Mouse (Mus musculus) ovary, adult 18-20 months (tissue): Measurements from ENCODE around the gene Fmnl2.

ENCODE experiments used
- DNase-seq: peaks from one replicate; pipeline ENCODE4 v3.0.0; 2022; ENCODE audit warnings: low spot score, mixed read lengths

The Fmnl2 gene

DNA sequence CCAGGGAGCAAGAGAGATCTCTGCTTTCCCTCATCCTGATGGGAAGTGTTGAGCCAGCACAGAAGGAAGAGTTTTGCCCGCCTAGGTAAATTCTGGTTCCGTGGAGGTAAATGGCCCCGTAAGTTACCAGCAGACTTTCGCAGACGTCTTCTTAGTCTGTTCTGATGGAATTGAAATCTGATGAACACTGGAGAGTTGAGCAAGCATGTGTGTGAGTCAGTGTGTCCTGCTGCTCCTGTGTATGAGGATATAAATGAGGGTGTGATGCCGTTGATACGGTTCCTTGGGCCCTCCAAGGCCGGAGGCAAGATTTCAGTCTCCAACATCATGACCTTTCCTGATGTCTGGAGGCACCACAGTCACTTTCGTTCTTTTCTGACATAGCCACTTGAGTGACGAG lies 98.2 kb downstream of the Fmnl2 start:
- DNase-seq: no peak

DNA sequence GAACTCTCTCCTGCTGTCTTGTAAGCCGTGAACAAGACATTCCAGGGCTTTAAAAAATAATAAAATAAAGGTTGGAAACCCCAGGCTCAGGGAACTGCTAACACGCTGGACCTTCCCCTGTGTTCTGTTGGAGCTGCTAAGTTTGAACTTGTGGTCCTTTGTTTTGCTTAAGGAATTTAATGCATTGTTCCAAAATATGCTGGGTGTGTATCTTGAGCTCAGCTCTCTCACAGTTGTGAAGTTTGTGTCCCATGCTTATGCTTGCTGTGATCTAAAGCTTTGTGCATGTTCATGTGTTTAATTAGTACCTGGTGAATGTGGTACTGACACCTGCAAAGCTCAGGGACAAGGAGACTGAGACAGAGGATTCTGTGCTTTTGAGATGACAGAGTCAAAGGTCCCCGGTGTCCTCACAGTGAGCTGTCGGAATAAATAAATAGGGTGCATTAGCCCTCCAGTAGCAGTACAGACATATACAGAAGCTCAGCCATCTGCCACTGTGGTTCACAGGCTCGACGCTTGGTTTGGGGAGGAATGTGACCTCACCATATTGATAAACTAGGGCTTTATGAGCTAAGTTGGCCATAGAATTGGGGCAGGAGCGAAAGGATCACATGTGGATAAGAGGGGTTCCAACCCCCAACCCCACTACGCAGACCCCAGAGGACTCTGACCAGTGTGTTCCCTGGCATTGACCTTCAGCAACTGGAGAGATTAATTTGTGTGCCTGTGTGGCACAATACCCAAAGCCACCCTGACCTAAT lies 100.3 kb downstream of the Fmnl2 start:
- no peak for DNase-seq

DNA sequence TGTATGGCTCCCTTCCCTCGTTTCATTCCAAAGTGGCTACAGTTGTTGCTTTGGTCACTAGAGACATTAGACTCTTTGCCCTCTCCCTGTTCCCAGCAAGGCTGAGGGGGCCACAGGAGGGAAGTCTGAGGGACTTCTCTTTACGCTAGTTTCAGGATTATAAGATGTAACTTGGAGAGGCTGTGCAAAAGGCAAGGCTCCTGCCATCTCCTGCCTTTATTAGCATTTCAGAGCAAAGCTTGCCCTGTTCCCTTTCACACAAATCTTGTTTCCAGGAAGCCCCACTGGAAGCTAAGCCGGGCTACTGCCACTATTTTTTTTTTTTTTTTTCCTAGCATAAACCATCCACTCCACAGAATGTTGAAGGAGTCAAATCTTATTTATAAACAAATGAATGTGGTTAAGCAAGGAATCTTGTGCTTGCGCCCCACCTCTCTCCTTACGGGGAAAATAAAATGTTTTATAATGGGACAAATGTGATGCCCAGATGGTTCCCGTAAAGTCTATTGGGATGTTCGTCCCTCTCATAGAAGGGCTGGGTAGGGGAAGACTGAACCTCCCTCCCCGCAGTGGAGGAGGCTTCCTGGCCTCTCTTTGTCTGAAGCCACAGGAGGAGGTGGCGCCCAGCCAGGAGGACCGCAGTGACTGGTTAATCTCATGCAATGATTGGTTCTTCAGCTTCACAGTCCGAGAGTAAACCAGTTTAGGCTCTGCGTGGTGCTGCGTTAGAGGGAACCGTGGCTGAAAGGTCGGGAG lies 101.1 kb downstream of the Fmnl2 start:
- peak; percentile 77 for DNase-seq

DNA sequence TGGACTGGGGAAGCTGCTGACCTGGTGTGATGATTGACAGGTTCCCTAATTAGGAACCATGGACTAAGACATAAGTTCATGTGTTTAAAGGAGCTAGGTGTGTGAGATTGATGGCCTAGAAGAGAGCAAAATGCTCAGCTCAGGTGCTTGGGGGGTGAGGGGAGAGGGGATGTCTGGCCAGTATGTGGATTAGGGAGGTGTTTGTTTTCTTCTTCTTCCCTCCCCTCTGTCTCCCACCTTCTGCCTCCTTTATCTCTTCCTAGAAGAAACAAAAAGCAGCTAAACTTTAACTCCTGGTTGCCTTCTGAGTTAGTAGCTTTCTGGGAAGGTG lies 101.6 kb downstream of the Fmnl2 start:
- no peak for DNase-seq

DNA sequence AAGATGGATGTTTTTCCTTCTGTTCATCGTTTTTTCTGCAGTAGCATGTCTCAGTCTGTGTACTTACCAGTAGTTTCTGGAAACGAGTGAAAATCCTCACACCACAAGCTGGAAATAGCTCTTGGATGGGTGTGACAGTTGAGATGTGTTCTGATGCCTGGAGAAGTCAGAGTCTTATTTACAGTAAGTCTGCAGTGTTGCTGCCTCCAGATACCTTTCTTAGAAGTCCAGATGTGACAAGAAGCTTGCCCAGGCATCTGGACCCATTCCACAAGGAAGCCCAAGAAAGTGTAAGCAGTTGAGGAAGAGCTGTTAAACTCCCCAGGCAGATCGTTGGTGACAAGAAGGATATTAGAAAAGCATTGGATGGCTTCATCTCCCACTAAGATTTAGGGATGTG lies 102.3 kb downstream of the Fmnl2 start:
- DNase-seq: no peak

DNA sequence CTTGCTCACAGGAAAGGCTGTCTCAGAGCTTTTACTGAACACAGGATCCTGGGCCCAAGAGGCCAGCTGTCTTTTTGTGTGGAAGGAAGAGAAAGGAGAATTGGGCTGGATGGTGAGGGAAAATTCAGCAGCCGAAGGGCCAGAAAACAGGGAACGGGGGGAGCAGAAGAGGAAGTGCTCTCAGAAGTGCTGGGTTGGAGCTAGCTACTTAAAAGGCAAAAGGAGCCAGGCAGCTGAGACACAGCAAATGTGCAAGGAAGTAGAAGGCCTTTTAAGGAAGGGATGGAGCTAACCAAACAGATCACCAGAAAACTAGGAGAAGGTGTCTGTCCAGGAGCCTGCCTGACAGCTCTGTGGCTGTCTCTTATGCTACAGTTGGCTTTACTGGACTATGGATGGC lies 103.0 kb downstream of the Fmnl2 start:
- DNase-seq: no peak

DNA sequence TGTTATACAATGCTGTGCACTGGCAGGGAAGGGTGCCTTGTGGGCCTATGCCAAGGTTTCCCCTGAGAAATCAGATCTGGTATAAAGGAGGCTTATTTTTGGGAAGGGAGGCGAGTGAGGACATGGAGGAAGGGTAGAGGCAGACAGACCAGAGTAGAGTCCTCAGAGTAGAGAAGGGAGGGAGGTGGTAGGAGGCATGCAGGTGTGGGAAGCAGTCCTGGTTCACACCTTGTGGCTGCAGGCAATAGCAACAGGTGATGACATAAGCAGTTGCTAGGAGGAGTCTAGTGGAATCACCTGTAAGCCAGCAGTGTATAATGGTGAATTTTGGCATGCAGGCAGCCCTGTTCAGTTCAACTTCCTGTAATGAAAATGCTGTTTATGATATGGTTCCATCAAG lies 105.8 kb downstream of the Fmnl2 start:
- DNase-seq: no peak

DNA sequence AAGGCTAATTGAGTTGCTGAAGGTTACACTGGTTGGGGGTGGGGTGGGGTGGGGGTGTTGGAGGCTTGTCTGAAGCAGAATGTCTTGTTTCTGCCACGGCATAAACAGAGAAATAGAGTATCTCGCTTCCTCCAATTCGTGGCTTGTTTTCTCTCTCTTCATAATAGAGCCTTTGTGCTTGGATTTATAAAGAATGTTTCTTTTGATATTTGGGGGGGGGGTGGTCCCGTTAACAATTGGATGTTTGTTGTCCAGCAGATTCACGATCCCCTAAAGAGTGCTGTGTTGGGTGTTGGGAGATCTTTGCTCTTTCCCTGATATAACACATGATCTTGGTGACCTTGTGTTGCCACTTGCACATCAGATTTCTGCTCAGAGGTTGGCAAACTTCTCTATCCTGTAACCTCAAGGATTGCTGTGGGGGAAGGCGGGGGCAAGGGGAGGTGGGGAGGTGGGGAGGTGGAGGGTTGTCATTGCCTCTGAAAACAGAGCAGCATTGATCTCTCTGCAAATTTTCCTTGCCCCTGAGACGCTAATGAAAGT lies 106.8 kb downstream of the Fmnl2 start:
- no peak for DNase-seq

DNA sequence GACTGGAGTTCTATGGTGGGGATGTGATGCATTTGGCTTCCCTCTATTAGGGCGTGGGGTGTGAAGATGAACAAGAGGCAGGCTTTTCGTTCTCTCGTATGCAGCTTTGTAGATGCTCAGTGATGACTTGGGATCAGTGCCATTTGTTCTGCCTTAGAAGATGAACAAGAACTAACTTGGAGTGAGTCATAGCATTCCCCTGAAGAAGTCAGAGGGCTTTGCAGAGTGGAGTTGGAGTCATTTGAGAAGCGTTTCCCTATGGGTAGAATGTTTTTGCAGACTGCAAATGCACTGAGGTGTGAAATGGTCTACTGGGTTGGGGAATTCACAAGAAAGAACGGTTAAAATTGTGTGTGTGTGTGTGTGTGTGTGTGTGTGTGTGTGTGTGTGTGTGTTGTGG lies 108.6 kb downstream of the Fmnl2 start:
- no peak for DNase-seq

DNA sequence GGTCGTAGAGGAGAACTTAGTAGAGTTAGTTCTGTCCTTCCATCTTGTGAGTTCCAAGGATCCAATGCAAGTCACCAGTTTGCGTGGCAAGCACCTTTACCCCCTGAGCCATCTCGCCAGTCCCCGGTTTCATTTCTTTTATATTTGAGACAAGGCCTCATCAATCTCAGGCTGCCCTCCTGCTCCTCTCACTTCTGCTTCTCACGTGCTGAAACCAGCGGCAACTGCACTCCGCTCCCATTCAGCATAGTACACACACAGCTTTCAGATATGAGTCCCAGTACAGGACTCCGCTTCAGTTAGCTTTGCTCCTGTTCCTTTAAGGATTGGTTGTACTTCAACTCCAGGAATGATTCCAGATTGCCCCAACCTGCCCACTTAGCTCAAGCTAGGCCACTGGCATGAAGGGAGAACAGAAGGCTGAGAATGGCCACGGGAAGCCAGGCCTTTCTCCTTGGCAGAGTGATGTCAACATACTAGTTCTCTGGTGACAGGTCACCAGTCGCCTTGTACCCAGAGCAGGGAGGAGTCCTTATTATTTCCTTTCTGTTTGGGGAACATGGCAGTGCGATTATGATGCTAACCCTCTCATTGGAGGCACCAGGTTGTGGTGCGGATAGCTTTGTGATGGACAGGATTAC lies 109.3 kb downstream of the Fmnl2 start:
- DNase-seq: no peak

DNA sequence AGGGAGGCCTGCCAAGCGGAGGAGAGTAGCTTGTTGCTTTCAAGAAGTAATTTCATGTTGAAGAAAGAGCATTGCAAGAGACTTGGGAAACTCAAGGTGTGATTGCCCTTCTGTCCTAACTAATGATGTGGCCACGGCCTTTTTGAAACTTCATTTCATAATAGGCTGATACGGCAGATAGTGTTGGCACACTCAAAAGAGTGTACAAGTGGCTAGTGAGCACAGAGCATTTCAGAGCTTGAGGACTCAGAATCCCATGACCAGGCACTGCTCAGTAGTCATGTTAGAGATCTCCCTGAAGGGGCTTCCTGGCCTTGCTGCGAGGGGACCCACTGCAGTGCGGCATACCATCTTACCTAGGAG lies 109.8 kb downstream of the Fmnl2 start:
- no peak for DNase-seq

DNA sequence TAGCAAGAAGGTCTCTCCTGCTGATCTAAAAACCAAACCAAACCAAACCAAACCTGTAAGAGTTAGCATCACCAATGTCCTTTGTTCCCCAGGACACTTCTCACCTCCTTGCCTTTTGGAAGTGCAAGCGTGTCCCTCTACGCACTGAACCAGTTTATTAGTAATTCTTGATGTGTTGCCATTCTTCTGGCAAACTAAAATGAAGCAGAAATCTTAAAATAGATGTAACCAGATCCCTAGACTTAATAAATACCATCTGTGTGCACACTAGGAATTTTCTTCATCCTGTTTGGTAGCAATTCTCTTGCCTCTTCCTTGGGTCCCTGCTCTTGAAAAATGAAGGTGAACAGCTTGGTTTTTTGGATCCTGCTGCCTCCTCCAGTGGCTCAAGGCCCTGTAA lies 111.2 kb downstream of the Fmnl2 start:
- DNase-seq: no peak

DNA sequence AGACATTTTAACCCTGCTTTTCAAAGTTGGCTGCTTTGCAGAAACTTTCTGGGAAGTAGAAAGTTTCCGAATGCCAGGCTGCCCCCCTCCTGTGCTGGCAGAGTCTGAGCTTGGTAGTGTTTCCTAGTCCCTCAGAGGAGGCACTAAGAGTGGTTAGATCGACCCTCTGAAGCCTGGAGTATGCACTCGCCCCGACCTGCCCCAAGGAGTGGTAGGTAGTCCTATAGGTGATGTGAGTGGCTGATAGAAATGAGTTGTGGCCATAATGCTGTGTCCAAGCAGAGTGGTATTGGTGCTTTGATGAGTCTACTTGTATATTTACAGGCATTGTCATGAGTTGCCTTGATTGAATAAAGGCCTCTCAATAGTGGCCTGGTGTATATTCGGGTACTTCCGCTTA lies 116.4 kb downstream of the Fmnl2 start:
- no peak for DNase-seq

DNA sequence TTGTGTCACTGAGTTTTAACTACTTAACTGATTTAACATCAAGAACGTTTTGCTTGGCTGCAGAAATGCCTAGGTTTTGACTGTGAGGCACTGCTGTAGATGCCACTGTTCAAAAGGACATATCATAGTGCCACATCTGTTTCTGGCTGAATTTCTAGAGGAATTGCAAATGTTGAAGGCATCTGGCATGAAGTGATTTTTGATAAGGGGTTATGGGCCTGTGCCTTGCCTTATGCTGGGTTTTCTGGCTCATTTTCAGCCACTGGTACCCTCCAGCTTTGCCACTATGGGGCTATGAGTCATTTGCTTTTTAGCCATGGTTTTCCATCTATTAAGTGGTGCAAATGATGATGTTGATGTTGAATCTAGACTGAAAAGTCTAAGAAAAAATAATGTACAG lies 117.1 kb downstream of the Fmnl2 start:
- DNase-seq: no peak

DNA sequence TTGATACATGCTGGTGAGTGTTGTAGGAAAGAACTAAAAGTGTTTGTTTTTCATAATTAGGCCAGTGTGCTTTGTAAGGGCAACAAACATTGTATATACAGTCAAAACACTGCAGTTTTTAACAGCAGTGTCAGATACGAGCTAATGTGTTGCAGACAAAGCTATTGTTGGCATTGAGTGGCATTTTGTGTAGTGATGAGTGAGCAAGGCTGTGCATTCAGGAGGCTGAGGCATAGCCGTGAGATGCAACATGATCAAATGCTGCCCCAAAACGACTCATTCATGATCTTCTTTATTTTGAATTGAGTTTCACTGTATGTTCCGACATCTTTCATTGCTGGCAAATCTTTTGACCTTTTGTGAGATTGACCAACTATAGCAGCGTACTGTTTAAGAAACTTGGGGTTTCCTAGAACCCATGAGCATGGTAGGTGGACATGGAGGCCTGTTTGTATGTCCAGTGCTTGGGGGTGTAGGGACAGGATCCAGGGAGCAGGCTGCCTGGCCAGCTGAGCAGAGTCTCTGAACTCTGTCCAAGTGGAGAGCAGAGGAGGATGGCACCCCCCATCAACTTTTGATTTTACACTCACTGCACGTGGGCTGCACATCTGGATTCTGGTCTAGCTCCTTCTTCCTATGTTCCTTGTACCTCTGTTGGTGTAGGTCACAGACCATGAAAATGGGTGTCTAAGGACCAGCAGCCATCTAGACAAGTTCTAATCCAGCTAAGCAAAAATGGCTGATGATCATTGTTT lies 120.4 kb downstream of the Fmnl2 start:
- DNase-seq: no peak

DNA sequence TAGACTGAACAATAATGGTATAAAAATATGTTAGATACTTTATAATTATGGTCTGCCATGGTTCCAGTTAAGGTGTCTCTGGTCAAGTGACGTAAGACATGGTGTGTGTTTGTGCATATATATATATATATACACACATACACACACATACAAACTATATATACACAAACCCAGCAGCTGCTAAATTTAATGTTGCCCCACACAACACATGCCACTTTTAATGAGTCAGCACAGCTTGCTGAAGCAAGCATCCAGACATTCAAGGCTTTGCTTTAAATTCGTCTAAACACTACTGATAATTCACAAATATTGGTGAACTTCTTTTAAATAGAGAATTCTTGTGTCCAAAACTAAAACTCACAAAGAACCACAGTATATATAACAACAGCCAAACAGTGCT lies 121.1 kb downstream of the Fmnl2 start:
- no peak for DNase-seq

DNA sequence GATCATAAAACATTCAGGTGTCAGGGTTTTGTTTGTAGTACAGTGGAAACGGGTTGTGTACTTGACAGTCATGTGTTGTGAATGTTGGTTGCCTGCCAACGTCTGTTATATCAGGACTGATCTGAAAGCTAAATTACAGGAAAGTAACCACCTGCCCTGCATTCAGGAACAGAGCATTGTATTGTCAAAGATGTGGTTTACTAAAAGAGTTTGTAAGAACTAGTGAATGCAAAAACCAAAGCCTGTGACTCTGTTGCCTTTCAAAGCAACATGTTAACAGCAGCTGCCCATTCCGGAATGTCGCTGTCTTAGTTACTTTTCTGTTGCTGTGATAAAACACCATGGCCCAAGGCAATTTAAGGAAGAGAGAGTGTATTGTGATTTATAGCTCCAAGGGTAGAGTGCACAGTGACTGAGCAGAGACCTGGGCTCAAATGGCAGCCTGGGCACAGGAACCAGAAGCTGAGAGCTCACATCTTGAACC lies 121.7 kb downstream of the Fmnl2 start:
- no peak for DNase-seq

DNA sequence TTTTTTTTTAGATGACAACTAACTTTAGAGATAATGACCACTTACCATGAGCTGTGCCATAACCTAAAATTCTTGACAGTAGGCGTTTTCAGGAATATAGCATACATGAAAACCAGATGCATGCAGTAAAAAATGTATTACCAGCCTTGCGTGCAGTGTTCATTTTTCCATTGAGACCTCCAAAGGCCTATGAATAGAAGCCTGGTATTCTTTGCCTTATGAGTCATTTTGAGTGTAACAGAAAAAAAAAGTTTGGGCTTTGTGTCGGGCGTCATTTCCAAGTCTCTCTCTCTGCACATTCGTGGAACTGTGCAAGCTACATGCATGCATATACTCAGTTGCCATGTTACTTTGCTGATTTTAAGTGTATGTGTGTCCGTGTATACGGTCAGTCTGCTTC lies 123.5 kb downstream of the Fmnl2 start:
- DNase-seq: no peak

DNA sequence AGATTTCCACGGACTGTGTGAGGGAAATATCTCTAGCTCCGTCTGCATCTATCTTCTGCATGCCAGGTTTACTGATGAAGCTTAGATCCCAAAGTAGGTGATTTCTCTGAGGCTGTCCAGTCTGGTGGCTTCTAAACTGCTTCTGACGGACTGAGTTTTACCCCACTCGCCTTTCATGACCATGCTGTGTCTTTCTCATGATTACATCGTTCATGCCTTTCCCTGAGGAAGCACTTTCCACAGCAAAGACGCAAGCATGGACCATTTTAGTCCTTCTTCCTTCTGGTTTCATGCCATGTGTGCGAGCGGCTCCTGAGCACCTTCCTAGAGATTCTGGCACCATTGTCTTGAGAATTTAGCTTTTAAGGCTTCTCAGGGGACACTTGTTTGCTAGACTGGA lies 123.9 kb downstream of the Fmnl2 start:
- no peak for DNase-seq

DNA sequence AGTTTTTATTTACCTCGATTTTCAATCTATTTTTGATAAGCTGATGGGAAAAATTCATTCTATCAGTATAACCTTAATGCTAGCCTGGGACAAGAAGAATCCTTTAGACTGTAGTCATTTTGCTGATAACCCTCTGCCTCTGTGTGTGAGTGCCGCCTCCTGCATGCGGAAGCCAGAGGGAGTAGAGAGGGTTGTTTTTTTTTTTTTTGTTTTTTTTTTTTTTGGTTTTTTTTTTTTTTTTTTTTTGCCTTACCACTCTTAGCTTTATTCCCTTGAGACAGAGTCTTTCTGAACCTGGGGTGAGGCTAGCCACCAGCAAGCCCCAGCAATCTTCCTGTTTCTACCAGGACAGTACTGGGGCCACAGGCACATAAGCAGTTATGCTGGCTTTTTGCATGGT lies 124.8 kb downstream of the Fmnl2 start:
- DNase-seq: no peak

DNA sequence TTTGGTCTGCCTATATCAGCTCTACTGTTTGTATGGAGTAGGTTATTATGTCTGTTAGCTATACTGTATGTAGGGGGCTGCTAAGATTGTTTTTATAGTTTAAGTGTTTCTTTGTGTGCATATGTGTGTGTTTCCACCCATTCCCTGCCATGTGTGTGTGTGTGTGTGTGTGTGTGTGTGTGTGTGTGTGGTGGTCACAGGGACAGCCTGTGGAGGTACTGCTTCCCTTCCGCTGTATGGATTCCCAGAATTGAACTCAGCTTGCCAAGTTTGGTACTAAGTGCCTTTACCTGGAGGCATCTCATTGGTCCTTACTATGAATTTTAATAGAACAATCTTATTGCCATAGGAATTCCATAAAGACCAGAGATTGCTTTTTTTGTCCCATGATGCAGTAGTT lies 126.9 kb downstream of the Fmnl2 start:
- DNase-seq: no peak

DNA sequence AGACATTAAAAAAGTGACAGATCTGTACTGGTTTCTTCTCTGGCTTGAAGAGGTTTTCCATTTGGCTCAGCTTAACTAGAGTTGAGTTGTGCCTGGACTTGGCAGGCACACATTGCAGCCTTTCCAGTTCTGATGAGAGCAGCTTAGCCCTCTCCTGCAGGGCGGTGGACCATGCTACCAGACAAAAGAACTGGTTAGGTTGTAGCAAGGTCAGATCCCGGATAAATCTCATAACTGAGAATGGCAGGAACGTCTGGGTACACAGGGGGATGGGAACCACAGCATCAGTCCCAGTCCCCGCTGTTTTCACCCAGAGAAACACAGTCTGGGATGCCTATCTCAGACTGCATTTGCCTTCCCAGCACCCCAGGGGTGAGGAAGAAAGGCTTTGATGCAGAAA lies 127.5 kb downstream of the Fmnl2 start:
- DNase-seq: no peak
